Mouse (Mus musculus): Measurements from ENCODE around the gene Itln1. TPM values are rescaled to one million over a fixed set of nuclear protein-coding genes. Genes with fewer than 3 reads are reported as not detected.

Itln1 gene
- polyA plus RNA-seq, 1 experiment from 2014 or later, result not detected

DNA sequence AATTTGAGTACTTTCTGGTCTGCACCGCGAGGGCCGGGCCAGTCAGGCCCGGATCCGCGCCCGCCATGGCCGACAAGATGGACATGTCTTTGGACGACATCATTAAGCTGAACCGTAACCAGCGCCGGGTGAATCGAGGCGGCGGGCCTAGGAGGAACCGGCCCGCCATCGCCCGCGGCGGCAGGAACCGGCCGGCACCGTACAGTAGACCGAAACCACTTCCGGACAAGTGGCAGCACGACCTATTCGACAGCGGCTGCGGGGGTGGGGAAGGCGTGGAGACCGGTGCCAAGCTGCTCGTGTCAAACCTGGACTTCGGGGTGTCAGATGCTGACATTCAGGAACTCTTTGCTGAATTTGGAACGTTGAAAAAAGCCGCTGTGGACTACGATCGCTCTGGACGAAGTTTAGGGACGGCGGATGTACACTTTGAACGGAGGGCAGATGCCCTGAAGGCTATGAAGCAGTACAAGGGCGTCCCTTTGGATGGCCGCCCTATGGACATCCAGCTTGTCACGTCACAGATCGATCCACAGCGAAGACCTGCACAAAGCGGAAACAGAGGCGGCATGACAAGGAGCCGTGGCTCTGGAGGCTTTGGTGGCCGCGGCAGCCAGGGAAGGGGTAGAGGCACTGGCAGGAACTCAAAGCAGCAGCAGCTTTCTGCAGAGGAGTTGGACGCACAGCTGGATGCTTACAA lies 31.4 kb downstream of the Itln1 start:
- peak overlapping the region; percentile 59 for H3K4me3 ChIP-seq
- H3K4me2 ChIP-seq (replicated peaks), result peak overlapping the region; percentile 65
- H3K9me3 ChIP-seq (replicated peaks), result 0 out of 2 replicates have a peak, but pooled peaks cover 3% of the 10 kb centered on the region
- peak; percentile 69 for ATAC-seq (ENCODE audit: low FRiP score)
- peaks cover 11% of the 10 kb centered on the region for H3K4me1 ChIP-seq
- no peaks in the 10 kb centered on the region for H3K27me3 ChIP-seq
- no peaks in the 10 kb centered on the region for H3K36me3 ChIP-seq
- H3K9ac ChIP-seq, result peak overlapping the region; percentile 74
- H3K27ac ChIP-seq, result peak overlapping the region; percentile 97
- WGBS, result under 1% methylated on average over 53 of the region's 53 CpGs

GRCm38 (mm10) chr1:171503250-171503591 lies 31.9 kb downstream of the Itln1 start, which contains the start of gene Alyref2:
Gene Alyref2 (plus strand): TSS chr1:171503478.
- Histone ChIP-seq H3K27ac (peak within 1 kb of the TSS; percentile 97), H3K36me3 (no peaks in the 10 kb centered on the region), H3K27me3 (no peaks in the 10 kb centered on the region), H3K4me3 (peak within 1 kb of the TSS; percentile 59), H3K9ac (peak within 1 kb of the TSS; percentile 74), H3K4me1 (peaks cover 11% of the 10 kb centered on the region), H3K4me2 (replicated peaks) (peak within 1 kb of the TSS; percentile 65), H3K9me3 (replicated peaks) (0 out of 2 replicates have a peak, but pooled peaks cover 3% of the 10 kb centered on the region)
- 0% methylated on average over 19 of the region's 19 CpGs for WGBS
- ATAC-seq (ENCODE audit: low FRiP score), result peak; percentile 89

GRCm38 (mm10) chr1:171502388-171503249 lies 32.5 kb downstream of the Itln1 start:
- Histone ChIP-seq H3K27me3 (no peaks in the 10 kb centered on the region), H3K4me3 (peak overlapping the region; percentile 59; the same call in 1 of the 2 replicates), H3K36me3 (no peaks in the 10 kb centered on the region), H3K9me3 (replicated peaks) (0 out of 2 replicates have a peak, but pooled peaks cover 3% of the 10 kb centered on the region), H3K4me2 (replicated peaks) (peak overlapping the region; percentile 65), H3K9ac (peak overlapping the region; percentile 32; the same call in 1 of the 2 replicates), H3K27ac (peak overlapping the region; percentile 97), H3K4me1 (peaks cover 11% of the 10 kb centered on the region)
- WGBS, result 1% methylated on average over 14 of the region's 14 CpGs
- peak; percentile 90 for ATAC-seq (ENCODE audit: low FRiP score)

DNA sequence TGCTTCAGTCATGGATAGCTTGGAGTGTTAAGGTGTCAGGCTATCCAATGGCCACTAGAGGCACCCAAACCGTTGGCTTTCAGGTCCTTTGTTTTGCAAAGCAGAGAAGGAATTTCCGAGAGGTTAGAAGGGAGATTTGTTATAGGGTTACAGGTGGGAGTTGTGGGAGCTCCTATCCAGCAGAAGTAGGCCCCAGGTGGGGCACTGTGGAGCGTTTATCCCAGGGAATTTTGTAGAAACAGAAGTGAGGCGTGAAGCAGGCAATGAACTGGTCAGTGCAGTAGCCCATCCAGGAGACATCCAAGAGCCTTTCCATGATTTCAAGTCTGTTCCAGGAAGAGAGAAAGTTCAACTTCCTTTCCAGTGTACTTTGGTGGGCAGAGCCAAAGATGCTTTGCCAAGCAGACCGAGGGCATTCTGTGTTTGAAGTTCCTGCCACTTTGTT lies 33.4 kb downstream of the Itln1 start:
- Histone ChIP-seq H3K4me1 (peaks cover 11% of the 10 kb centered on the region), H3K27ac (peak overlapping the region; percentile 77), H3K36me3 (no peaks in the 10 kb centered on the region), H3K9me3 (replicated peaks) (0 out of 2 replicates have a peak, but pooled peaks cover 3% of the 10 kb centered on the region), H3K4me2 (replicated peaks) (peak overlapping the region; percentile 41), H3K27me3 (no peaks in the 10 kb centered on the region), H3K9ac (peak overlapping the region; percentile 39; the same call in 1 of the 2 replicates), H3K4me3 (peak overlapping the region; percentile 10; the same call in 1 of the 2 replicates)
- 4% methylated on average over 5 of the region's 5 CpGs for WGBS
- no peak for ATAC-seq (ENCODE audit: low FRiP score)

GRCm38 (mm10) chr1:171501016-171501610 lies 34.0 kb downstream of the Itln1 start:
- Histone ChIP-seq H3K27ac (no peak overlapping the region), H3K9me3 (replicated peaks) (0 out of 2 replicates have a peak, but pooled peaks cover 3% of the 10 kb centered on the region), H3K27me3 (no peaks in the 10 kb centered on the region), H3K9ac (no peak overlapping the region), H3K4me1 (peaks cover 11% of the 10 kb centered on the region), H3K4me3 (no peak overlapping the region), H3K4me2 (replicated peaks) (0 out of 2 replicates have a peak overlapping the region, but pooled peaks have one; percentile 41), H3K36me3 (no peaks in the 10 kb centered on the region)
- ATAC-seq (ENCODE audit: low FRiP score), result no peak
- 66% methylated on average over 6 of the region's 6 CpGs for WGBS

DNA sequence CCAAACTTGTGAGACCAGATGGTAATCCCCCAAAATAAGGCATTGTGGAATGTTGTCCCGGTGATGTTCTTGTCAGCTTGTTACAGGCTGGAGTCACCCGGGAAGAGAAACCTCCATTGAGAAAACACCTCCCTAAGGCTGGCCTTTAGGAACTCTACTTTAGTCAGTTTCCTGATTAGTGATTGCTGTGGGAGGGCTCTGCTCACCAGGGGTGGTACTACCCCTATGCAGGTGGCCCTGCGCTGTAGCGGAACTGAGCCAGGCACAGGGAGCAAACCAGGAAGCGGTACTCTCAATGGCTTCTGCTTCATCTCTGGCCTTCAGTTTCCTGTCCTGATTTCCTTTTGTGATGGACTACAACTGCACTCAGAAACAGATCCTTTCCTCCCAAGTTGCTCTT lies 35.2 kb downstream of the Itln1 start:
- ATAC-seq (ENCODE audit: low FRiP score), result no peak
- Histone ChIP-seq H3K27me3 (no peaks in the 10 kb centered on the region), H3K4me3 (no peak overlapping the region), H3K4me1 (peaks cover 11% of the 10 kb centered on the region), H3K27ac (no peak overlapping the region), H3K9ac (no peak overlapping the region), H3K36me3 (no peaks in the 10 kb centered on the region), H3K9me3 (replicated peaks) (no peaks in the 10 kb centered on the region), H3K4me2 (replicated peaks) (no peak overlapping the region)
- WGBS, result 74% methylated on average over 5 of the region's 5 CpGs

DNA sequence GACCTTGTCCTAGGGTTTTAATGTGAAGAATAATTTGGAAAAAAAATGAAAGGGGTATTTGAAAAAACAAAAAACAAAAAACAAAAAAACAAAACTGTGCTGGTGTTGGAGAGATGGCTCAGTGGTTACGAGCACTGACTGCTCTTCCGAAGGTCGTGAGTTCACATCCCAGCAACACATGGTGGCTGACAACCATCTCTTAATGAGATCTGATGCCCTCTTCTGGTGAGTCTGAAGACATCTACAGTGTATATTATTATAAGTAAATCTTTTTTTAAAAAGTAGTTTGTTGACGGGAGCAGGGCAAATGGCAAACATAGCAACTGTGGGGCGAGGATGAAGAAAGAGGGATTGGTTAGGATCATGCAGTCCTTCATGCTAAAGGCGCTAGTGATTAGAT lies 39.7 kb downstream of the Itln1 start:
- no peak for ATAC-seq (ENCODE audit: low FRiP score)
- peaks cover 5% of the 10 kb centered on the region; the same call in 1 of the 2 replicates for H3K9me3 ChIP-seq (replicated peaks)
- WGBS, result 93% methylated on average over 6 of the region's 6 CpGs
- no peak overlapping the region for H3K4me2 ChIP-seq (replicated peaks)
- H3K27me3 ChIP-seq, result no peaks in the 10 kb centered on the region
- H3K9ac ChIP-seq, result no peak overlapping the region
- no peaks in the 10 kb centered on the region for H3K4me1 ChIP-seq
- H3K4me3 ChIP-seq, result no peak overlapping the region
- H3K27ac ChIP-seq, result no peak overlapping the region
- H3K36me3 ChIP-seq, result no peaks in the 10 kb centered on the region

DNA sequence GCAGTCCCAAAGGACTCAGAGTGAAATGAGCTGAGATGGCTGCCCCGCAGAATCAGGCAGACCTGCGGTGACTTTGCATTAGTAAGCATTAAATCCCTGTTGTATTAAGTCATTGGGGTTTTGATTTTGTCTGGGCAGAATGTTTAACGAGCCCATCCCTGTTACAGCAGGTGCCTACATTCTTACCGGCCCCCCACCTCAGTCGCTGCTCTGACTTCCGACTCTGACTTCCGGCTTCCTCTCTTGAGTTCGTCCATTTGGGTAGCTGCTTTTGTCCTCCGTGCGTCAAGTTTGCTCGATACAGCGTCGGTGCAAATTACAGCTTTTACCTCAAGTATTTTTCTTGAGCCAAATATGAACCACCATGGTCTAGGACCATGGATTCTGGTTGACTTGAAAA lies 40.9 kb downstream of the Itln1 start:
- ATAC-seq (ENCODE audit: low FRiP score), result no peak
- no peak overlapping the region for H3K9ac ChIP-seq
- 91% methylated on average over 13 of the region's 13 CpGs for WGBS

DNA sequence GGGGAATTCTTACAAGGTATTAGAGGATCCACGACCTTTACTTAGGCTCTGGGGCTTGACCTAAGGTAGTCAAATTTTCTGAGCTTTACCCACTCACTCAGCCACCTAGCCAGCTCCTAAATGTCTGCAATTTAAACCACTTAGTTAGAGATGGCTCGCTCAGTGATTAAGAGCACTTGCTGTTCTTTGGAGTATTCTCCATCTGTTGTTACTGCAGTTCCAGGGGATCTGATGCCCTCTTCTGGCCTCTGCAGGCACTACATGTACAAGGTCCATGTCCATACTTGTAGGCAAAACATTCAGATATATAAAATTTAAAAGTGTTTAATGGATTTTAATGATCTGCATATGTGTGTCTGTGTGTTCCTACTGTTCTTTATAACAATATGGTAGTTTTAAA lies 56.1 kb downstream of the Itln1 start:
- no peaks in the 10 kb centered on the region for H3K27me3 ChIP-seq
- WGBS, result 56% methylated on average over 2 of the region's 2 CpGs
- H3K9ac ChIP-seq, result no peak overlapping the region
- H3K4me2 ChIP-seq (replicated peaks), result no peak overlapping the region
- no peak overlapping the region for H3K4me3 ChIP-seq
- peaks cover 14% of the 10 kb centered on the region; the same call in 1 of the 2 replicates for H3K9me3 ChIP-seq (replicated peaks)
- H3K27ac ChIP-seq, result no peak overlapping the region
- no peaks in the 10 kb centered on the region for H3K36me3 ChIP-seq
- H3K4me1 ChIP-seq, result no peaks in the 10 kb centered on the region
- ATAC-seq (ENCODE audit: low FRiP score), result no peak

More for the DNA sequence above, 40.9 kb downstream of the Itln1 start:
- Histone ChIP-seq H3K4me2 (replicated peaks) (no peak overlapping the region), H3K27ac (no peak overlapping the region), H3K9me3 (replicated peaks) (peaks cover 12% of the 10 kb centered on the region; the same call in 1 of the 2 replicates), H3K4me1 (no peaks in the 10 kb centered on the region), H3K27me3 (no peaks in the 10 kb centered on the region), H3K4me3 (no peak overlapping the region), H3K36me3 (no peaks in the 10 kb centered on the region)

DNA sequence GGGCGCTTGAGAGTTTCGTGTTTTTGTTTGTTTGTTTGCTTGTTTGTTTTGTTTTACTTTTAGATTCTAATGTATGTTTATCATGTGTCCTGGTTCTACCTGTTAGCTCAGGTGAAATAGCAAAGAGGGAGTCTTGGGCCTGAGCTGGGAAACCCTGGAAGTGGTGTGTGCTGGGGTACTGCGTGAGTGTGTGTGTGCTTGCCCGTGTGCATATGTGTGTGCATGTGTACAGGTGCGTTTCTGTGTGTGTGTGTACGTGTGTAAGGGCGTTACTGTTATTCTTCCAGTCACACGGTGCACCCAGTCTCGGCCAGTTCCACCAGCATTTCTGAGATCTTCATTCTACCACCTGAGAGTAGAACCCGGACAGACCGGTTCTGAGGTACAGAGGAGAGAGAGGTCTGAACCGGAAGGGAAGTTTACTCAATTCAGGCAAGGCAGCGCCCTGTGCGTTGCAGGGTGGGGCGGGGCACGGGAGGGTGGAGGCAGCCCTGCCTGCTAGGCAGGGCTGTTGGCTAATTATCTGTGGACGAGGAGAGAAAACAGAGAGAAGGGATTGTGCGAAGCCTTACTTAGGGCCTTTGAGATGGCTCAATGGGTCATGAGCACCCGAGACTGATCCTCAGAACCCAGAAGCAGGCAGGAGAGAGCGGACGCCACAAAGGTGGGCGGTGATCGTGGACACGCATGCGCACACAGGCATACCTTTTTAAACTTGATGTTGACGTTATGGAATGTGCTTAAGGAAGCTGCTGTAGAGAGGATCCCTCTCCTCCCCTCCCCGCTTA lies 57.1 kb downstream of the Itln1 start:
- H3K4me1 ChIP-seq, result no peaks in the 10 kb centered on the region
- ATAC-seq (ENCODE audit: low FRiP score), result no peak
- no peak overlapping the region for H3K27ac ChIP-seq
- H3K9ac ChIP-seq, result no peak overlapping the region
- no peaks in the 10 kb centered on the region for H3K36me3 ChIP-seq
- H3K27me3 ChIP-seq, result no peaks in the 10 kb centered on the region
- peak overlapping the region; percentile 26 for H3K4me3 ChIP-seq
- peaks cover 7% of the 10 kb centered on the region; the same call in 1 of the 2 replicates for H3K9me3 ChIP-seq (replicated peaks)
- 69% methylated on average over 27 of the region's 27 CpGs for WGBS
- H3K4me2 ChIP-seq (replicated peaks), result peak overlapping the region; percentile 44

GRCm38 (mm10) chr1:171477123-171477522 lies 58.0 kb downstream of the Itln1 start:
- no peak for ATAC-seq (ENCODE audit: low FRiP score)

More at GRCm38 (mm10) chr1:171477123-171477522, 58.0 kb downstream of the Itln1 start:
- Histone ChIP-seq H3K27ac (no peak overlapping the region), H3K4me1 (no peaks in the 10 kb centered on the region), H3K9ac (no peak overlapping the region), H3K36me3 (no peaks in the 10 kb centered on the region), H3K4me3 (no peak overlapping the region), H3K9me3 (replicated peaks) (peaks cover 4% of the 10 kb centered on the region; the same call in 1 of the 2 replicates), H3K27me3 (no peaks in the 10 kb centered on the region), H3K4me2 (replicated peaks) (no peak overlapping the region)
- WGBS, result 76% methylated on average over 8 of the region's 8 CpGs
